Mouse (Mus musculus) hindbrain, embryonic 14.5 days (tissue): ENCODE measurements around the gene Mroh2a. TPM values are rescaled to one million over a fixed set of nuclear protein-coding genes. Genes with fewer than 3 reads are reported as not detected.
A peak's percentile ranks its signal among the peaks of the same experiment; 100 is the strongest.

Experiments
- ATAC-seq: fragments of 200-750 bp; cut with Nextera tagmentation; 2 replicates; pipeline ENCODE4 v1.8.0; 2017; ENCODE audit warnings: moderate number of reproducible peaks, mild to moderate bottlenecking, moderate TSS enrichment, moderate library complexity; ENCODE audit not compliant: low FRiP score
- DNase-seq: peaks from one replicate; pipeline ENCODE4 v3.0.0-alpha.2; 2015; ENCODE audit warnings: low spot score
- H3K27ac ChIP-seq: fragments of 300-500 bp; sonication (generic); 2 replicates; pipeline ENCODE4 v1.5.1; 2014; ENCODE audit warnings: mild to moderate bottlenecking, moderate library complexity
- H3K27me3 ChIP-seq: fragments of 300-500 bp; sonication (generic); 2 replicates; pipeline ENCODE4 v1.6.1; 2014; ENCODE audit warnings: mild to moderate bottlenecking, low read length, mixed read lengths; ENCODE audit not compliant: control insufficient read depth, insufficient read depth
- H3K36me3 ChIP-seq: fragments of 300-500 bp; sonication (generic); replicated peaks from 2 replicates; pipeline ENCODE4 v1.6.1; 2014; ENCODE audit not compliant: control insufficient read depth, insufficient read depth
- H3K4me1 ChIP-seq: fragments of 300-500 bp; sonication (generic); replicated peaks from 2 replicates; pipeline ENCODE4 v1.6.1; 2014; ENCODE audit warnings: antibody characterized with exemption, low read length, mixed read lengths; ENCODE audit not compliant: control insufficient read depth, insufficient read depth
- H3K4me2 ChIP-seq: fragments of 300-500 bp; sonication (generic); replicated peaks from 2 replicates; pipeline ENCODE4 v1.6.1; 2014; ENCODE audit warnings: mild to moderate bottlenecking, moderate library complexity
- H3K4me3 ChIP-seq: fragments of 300-500 bp; sonication (generic); replicated peaks from 2 replicates; pipeline ENCODE4 v1.5.1; 2014; ENCODE audit warnings: mild to moderate bottlenecking, low read length
- H3K9ac ChIP-seq: fragments of 300-500 bp; sonication (generic); 2 replicates; pipeline ENCODE4 v1.6.1; 2014
- H3K9me3 ChIP-seq: fragments of 300-500 bp; sonication (generic); 2 replicates; pipeline ENCODE4 v1.6.1; 2016; ENCODE audit warnings: low read length; ENCODE audit not compliant: control insufficient read depth
- WGBS: fragments of 180-500 bp; shearing (Covaris S2); extraction: QIAGEN DNeasy Blood & Tissue Kit; methylation state at CpG from one replicate; pipeline ENCODE4 v1.1.7; 2014; 5-methylcytosine and 5-hydroxymethylcytosine counted together
- polyA plus RNA-seq: library from polyadenylated mRNA; unstranded; fragments of >200 nt; fragmentation: Nextera tagmentation; extraction: Ambion mirVana; gene quantifications from 2 replicates; pipeline ENCODE4 v1.2.1, GENCODE M21; 2014

Gene Mroh2a
- polyA plus RNA-seq, 1 experiment from 2014 or later = 1.1 TPM

- ATAC-seq (no peak), DNase-seq (no peak)
Observed at GRCm38 (mm10) chr1:88206843-88207479, 19.8 kb upstream of the Mroh2a start.

GRCm38 (mm10) chr1:88211812-88212211 lies 15.0 kb upstream of the Mroh2a start, which contains the start of gene Ugt1a1:
Gene Ugt1a1, plus strand, starts transcription at chr1:88211959.
- ATAC-seq (0 out of 2 replicates have a peak, but pooled peaks have one; percentile 7), DNase-seq (no peak)
- Histone ChIP-seq H3K27ac (no peak within 1 kb of the TSS), H3K4me1 (no peaks in the 10 kb centered on the region), H3K4me2 (no peak within 1 kb of the TSS), H3K9ac (no peak within 1 kb of the TSS), H3K36me3 (no peaks in the 10 kb centered on the region), H3K9me3 (peaks cover 53% of the 10 kb centered on the region), H3K27me3 (no peaks in the 10 kb centered on the region), H3K4me3 (no peak within 1 kb of the TSS)
- 68% methylated on average over 8 of the region's 8 CpGs for WGBS

More at GRCm38 (mm10) chr1:88206843-88207479, 19.8 kb upstream of the Mroh2a start:
- no peak overlapping the region for H3K4me3 ChIP-seq
- H3K36me3 ChIP-seq = no peaks in the 10 kb centered on the region
- no peak overlapping the region for H3K27ac ChIP-seq
- no peak overlapping the region for H3K4me2 ChIP-seq
- no peak overlapping the region for H3K9ac ChIP-seq
- no peaks in the 10 kb centered on the region for H3K27me3 ChIP-seq
- peaks cover 25% of the 10 kb centered on the region for H3K9me3 ChIP-seq
- no peaks in the 10 kb centered on the region for H3K4me1 ChIP-seq
- WGBS = 85% methylated on average over 2 of the region's 2 CpGs

GRCm38 (mm10) chr1:88212341-88213045 lies 14.3 kb upstream of the Mroh2a start:
- H3K36me3 ChIP-seq = no peaks in the 10 kb centered on the region
- DNase-seq (peak; percentile 23), ATAC-seq (peak; percentile 22; the same call in 1 of the 2 replicates)
- peaks cover 53% of the 10 kb centered on the region for H3K9me3 ChIP-seq
- no peak overlapping the region for H3K4me3 ChIP-seq
- no peaks in the 10 kb centered on the region for H3K27me3 ChIP-seq
- H3K4me1 ChIP-seq = no peaks in the 10 kb centered on the region
- H3K4me2 ChIP-seq = no peak overlapping the region
- no peak overlapping the region for H3K9ac ChIP-seq
- WGBS = 62% methylated on average over 8 of the region's 8 CpGs
- no peak overlapping the region for H3K27ac ChIP-seq

GRCm38 (mm10) chr1:88213061-88213460 lies 13.7 kb upstream of the Mroh2a start:
- H3K4me1 ChIP-seq = no peaks in the 10 kb centered on the region
- no peak for DNase-seq

GRCm38 (mm10) chr1:88213766-88214461 lies 12.9 kb upstream of the Mroh2a start:
- no peak overlapping the region for H3K9ac ChIP-seq
- no peaks in the 10 kb centered on the region for H3K27me3 ChIP-seq
- H3K4me2 ChIP-seq = no peak overlapping the region
- no peaks in the 10 kb centered on the region for H3K4me1 ChIP-seq
- WGBS = 83% methylated on average over 2 of the region's 2 CpGs
- H3K36me3 ChIP-seq = no peaks in the 10 kb centered on the region
- H3K4me3 ChIP-seq = no peak overlapping the region
- H3K27ac ChIP-seq = no peak overlapping the region
- ATAC-seq (peak; percentile 26), DNase-seq (peak; percentile 22)
- H3K9me3 ChIP-seq = peaks cover 53% of the 10 kb centered on the region

More at GRCm38 (mm10) chr1:88213061-88213460, 13.7 kb upstream of the Mroh2a start:
- no peaks in the 10 kb centered on the region for H3K27me3 ChIP-seq
- H3K9me3 ChIP-seq = peaks cover 53% of the 10 kb centered on the region
- no peaks in the 10 kb centered on the region for H3K36me3 ChIP-seq
- 83% methylated on average over 1 of the region's 1 CpGs for WGBS
- no peak for ATAC-seq
- H3K4me3 ChIP-seq = no peak overlapping the region
- no peak overlapping the region for H3K4me2 ChIP-seq
- no peak overlapping the region for H3K27ac ChIP-seq
- H3K9ac ChIP-seq = no peak overlapping the region

GRCm38 (mm10) chr1:88214462-88214952 lies 12.3 kb upstream of the Mroh2a start:
- WGBS = 81% methylated on average over 2 of the region's 2 CpGs
- Histone ChIP-seq H3K4me2 (no peak overlapping the region), H3K27me3 (no peaks in the 10 kb centered on the region), H3K36me3 (no peaks in the 10 kb centered on the region), H3K27ac (no peak overlapping the region), H3K9me3 (peaks cover 53% of the 10 kb centered on the region), H3K9ac (no peak overlapping the region), H3K4me1 (no peaks in the 10 kb centered on the region), H3K4me3 (no peak overlapping the region)
- ATAC-seq = 0 out of 2 replicates have a peak, but pooled peaks have one; percentile 2
- DNase-seq = peak; percentile 23

- Histone ChIP-seq H3K27me3 (no peaks in the 10 kb centered on the region), H3K4me3 (no peak overlapping the region), H3K4me2 (no peak overlapping the region), H3K9me3 (peaks cover 50% of the 10 kb centered on the region), H3K27ac (no peak overlapping the region), H3K4me1 (no peaks in the 10 kb centered on the region), H3K36me3 (no peaks in the 10 kb centered on the region), H3K9ac (no peak overlapping the region)
- 73% methylated on average over 10 of the region's 10 CpGs for WGBS
- peak; percentile 27 for DNase-seq
- ATAC-seq = 0 out of 2 replicates have a peak, but pooled peaks have one; percentile 0
Observed at GRCm38 (mm10) chr1:88215466-88216380, 11.1 kb upstream of the Mroh2a start.

GRCm38 (mm10) chr1:88216551-88216950 lies 10.2 kb upstream of the Mroh2a start:
- H3K4me3 ChIP-seq = no peak overlapping the region
- peaks cover 46% of the 10 kb centered on the region for H3K9me3 ChIP-seq
- WGBS = 56% methylated on average over 2 of the region's 2 CpGs
- H3K9ac ChIP-seq = no peak overlapping the region
- no peaks in the 10 kb centered on the region for H3K4me1 ChIP-seq
- no peaks in the 10 kb centered on the region for H3K36me3 ChIP-seq
- H3K4me2 ChIP-seq = no peak overlapping the region
- ATAC-seq (no peak), DNase-seq (no peak)
- H3K27ac ChIP-seq = no peak overlapping the region
- no peaks in the 10 kb centered on the region for H3K27me3 ChIP-seq
